Mouse (Mus musculus): Measurements from ENCODE around the gene Slc26a8.
A peak's percentile ranks its signal among the peaks of the same experiment; 100 is the strongest.
"Not testable (repeated sequence)": the region's sequence is repeated elsewhere in the genome, so short reads cannot be mapped to it uniquely, and the experiment has no call there.

Gene Slc26a8

GRCm38 (mm10) chr17:28689586-28690283 lies at the start of gene Slc26a8:
TSS of gene Slc26a8 (minus strand) at chr17:28690233.
- DNase-seq (ENCODE audit: inconsistent age in 2 of 2, low spot score in 1 of 2) = peak; percentile 43 to 68

- DNase-seq (ENCODE audit: inconsistent age in 2 of 2, low spot score in 1 of 2) = no peak
Observed at GRCm38 (mm10) chr17:28739244-28739643, 49.2 kb upstream of the Slc26a8 start.

GRCm38 (mm10) chr17:28737973-28738372 lies 47.9 kb upstream of the Slc26a8 start:
- no peak for DNase-seq (ENCODE audit: inconsistent age in 2 of 2, low spot score in 1 of 2)

- DNase-seq (ENCODE audit: inconsistent age in 2 of 2, low spot score in 1 of 2) = no peak
Observed at GRCm38 (mm10) chr17:28736486-28736885, 46.5 kb upstream of the Slc26a8 start.

- DNase-seq (ENCODE audit: inconsistent age in 2 of 2, low spot score in 1 of 2) = no peak
Observed at GRCm38 (mm10) chr17:28735317-28736105, 45.5 kb upstream of the Slc26a8 start.

- DNase-seq (ENCODE audit: inconsistent age in 2 of 2, low spot score in 1 of 2) = not testable (repeated sequence)
Observed at GRCm38 (mm10) chr17:28727511-28727910, 37.5 kb upstream of the Slc26a8 start.

- DNase-seq (ENCODE audit: inconsistent age in 2 of 2, low spot score in 1 of 2) = no peak
Observed at GRCm38 (mm10) chr17:28725783-28726182, 35.8 kb upstream of the Slc26a8 start, which contains the start of gene AC170998.1. TSS of gene AC170998.1 (plus strand) at chr17:28726083.

GRCm38 (mm10) chr17:28717535-28717934 lies 27.5 kb upstream of the Slc26a8 start:
- DNase-seq (ENCODE audit: inconsistent age in 2 of 2, low spot score in 1 of 2) = no peak

- no peak for DNase-seq (ENCODE audit: inconsistent age in 2 of 2, low spot score in 1 of 2)
Observed at GRCm38 (mm10) chr17:28715832-28716548, 26.0 kb upstream of the Slc26a8 start.

- no peak for DNase-seq (ENCODE audit: inconsistent age in 2 of 2, low spot score in 1 of 2)
Observed at GRCm38 (mm10) chr17:28714006-28714405, 24.0 kb upstream of the Slc26a8 start.

- no peak for DNase-seq (ENCODE audit: inconsistent age in 2 of 2, low spot score in 1 of 2)
Observed at GRCm38 (mm10) chr17:28712305-28712704, 22.3 kb upstream of the Slc26a8 start.

- DNase-seq (ENCODE audit: inconsistent age in 2 of 2, low spot score in 1 of 2) = no peak
Observed at GRCm38 (mm10) chr17:28711237-28711636, 21.2 kb upstream of the Slc26a8 start.

GRCm38 (mm10) chr17:28710291-28710688 lies 20.3 kb upstream of the Slc26a8 start:
- DNase-seq (ENCODE audit: inconsistent age in 2 of 2, low spot score in 1 of 2) = no peak

GRCm38 (mm10) chr17:28709552-28710290 lies 19.7 kb upstream of the Slc26a8 start:
- no peak for DNase-seq (ENCODE audit: inconsistent age in 2 of 2, low spot score in 1 of 2)

- DNase-seq (ENCODE audit: inconsistent age in 2 of 2, low spot score in 1 of 2) = no peak
Observed at GRCm38 (mm10) chr17:28708989-28709388, 19.0 kb upstream of the Slc26a8 start.

GRCm38 (mm10) chr17:28707816-28708215 lies 17.8 kb upstream of the Slc26a8 start:
- DNase-seq (ENCODE audit: inconsistent age in 2 of 2, low spot score in 1 of 2) = no peak

GRCm38 (mm10) chr17:28707136-28707627 lies 17.1 kb upstream of the Slc26a8 start:
- DNase-seq (ENCODE audit: inconsistent age in 2 of 2, low spot score in 1 of 2) = no peak

- peak in 1 of 2 experiments; percentile 35 for DNase-seq (ENCODE audit: inconsistent age in 2 of 2, low spot score in 1 of 2)
Observed at GRCm38 (mm10) chr17:28706697-28707096, 16.7 kb upstream of the Slc26a8 start.

- peak in 1 of 2 experiments; percentile 76 for DNase-seq (ENCODE audit: inconsistent age in 2 of 2, low spot score in 1 of 2)
Observed at GRCm38 (mm10) chr17:28702646-28703045, 12.6 kb upstream of the Slc26a8 start.

GRCm38 (mm10) chr17:28701737-28702136 lies 11.7 kb upstream of the Slc26a8 start:
- DNase-seq (ENCODE audit: inconsistent age in 2 of 2, low spot score in 1 of 2) = no peak

- DNase-seq (ENCODE audit: inconsistent age in 2 of 2, low spot score in 1 of 2) = no peak
Observed at GRCm38 (mm10) chr17:28701171-28701570, 11.1 kb upstream of the Slc26a8 start.
